Mouse (Mus musculus) layer of hippocampus, adult 11-12 months (tissue): ENCODE results near the gene Tmem88b.

Experiments
- DNase-seq: peaks from one replicate; pipeline ENCODE4 v3.0.0; 2022; ENCODE audit warnings: low spot score

Gene Tmem88b

GRCm38 (mm10) chr4:155785819-155786218 lies at the start of gene Tmem88b:
Gene Tmem88b, minus strand, starts transcription at chr4:155785874.
- no peak for DNase-seq

- peak; percentile 81 for DNase-seq
These were observed 48.2 kb upstream of the Tmem88b start for GRCm38 (mm10) chr4:155833836-155834235.

- DNase-seq: no peak
These were observed 47.6 kb upstream of the Tmem88b start for GRCm38 (mm10) chr4:155833234-155833633.

- no peak for DNase-seq
These were observed 46.6 kb upstream of the Tmem88b start for GRCm38 (mm10) chr4:155832321-155832720.

GRCm38 (mm10) chr4:155831831-155832230 lies 46.2 kb upstream of the Tmem88b start:
- peak; percentile 41 for DNase-seq

GRCm38 (mm10) chr4:155831205-155831766 lies 45.6 kb upstream of the Tmem88b start, which contains the start of gene Aurkaip1:
Gene Aurkaip1, plus strand, starts transcription at chr4:155831272.
- DNase-seq: peak; percentile 96

- DNase-seq: no peak
These were observed 44.9 kb upstream of the Tmem88b start for GRCm38 (mm10) chr4:155830596-155830995.

GRCm38 (mm10) chr4:155829866-155830265 lies 44.2 kb upstream of the Tmem88b start:
- no peak for DNase-seq

- DNase-seq: no peak
These were observed 37.8 kb upstream of the Tmem88b start for GRCm38 (mm10) chr4:155823443-155823842.

- DNase-seq: no peak
These were observed 35.4 kb upstream of the Tmem88b start for GRCm38 (mm10) chr4:155821025-155821424.

- DNase-seq: no peak
These were observed 31.9 kb upstream of the Tmem88b start for GRCm38 (mm10) chr4:155817533-155817932.

GRCm38 (mm10) chr4:155812665-155813181 lies 27.0 kb upstream of the Tmem88b start:
- DNase-seq: no peak

GRCm38 (mm10) chr4:155811929-155812664 lies 26.4 kb upstream of the Tmem88b start, which contains the start of gene Ccnl2:
Gene Ccnl2, plus strand, starts transcription at chr4:155812489.
- DNase-seq: peak; percentile 93

GRCm38 (mm10) chr4:155807841-155808240 lies 22.2 kb upstream of the Tmem88b start:
- DNase-seq: no peak

GRCm38 (mm10) chr4:155803340-155804041 lies 17.8 kb upstream of the Tmem88b start:
- DNase-seq: peak; percentile 95

- DNase-seq: no peak
These were observed 17.2 kb upstream of the Tmem88b start, which contains the start of gene Mrpl20 for GRCm38 (mm10) chr4:155802741-155803339. Gene Mrpl20, plus strand, starts transcription at chr4:155802878.

- no peak for DNase-seq
These were observed 16.4 kb upstream of the Tmem88b start for GRCm38 (mm10) chr4:155802075-155802474.

GRCm38 (mm10) chr4:155793730-155794129 lies 8.1 kb upstream of the Tmem88b start:
- no peak for DNase-seq

- DNase-seq: no peak
These were observed 5.7 kb upstream of the Tmem88b start for GRCm38 (mm10) chr4:155791240-155791933.

GRCm38 (mm10) chr4:155790650-155791161 lies 5.0 kb upstream of the Tmem88b start:
- DNase-seq: no peak

GRCm38 (mm10) chr4:155790021-155790489 lies 4.4 kb upstream of the Tmem88b start, which contains the start of gene Ankrd65:
Gene Ankrd65, plus strand, starts transcription at chr4:155790439.
- DNase-seq: no peak
